Mouse (Mus musculus): ENCODE measurements around the gene Esam. TPM values are rescaled to one million over a fixed set of nuclear protein-coding genes. Genes with fewer than 3 reads are reported as not detected.

Esam gene
- 15.0 and 29.4 TPM in 2 replicates for polyA plus RNA-seq (2012; ENCODE audit: insufficient read depth, insufficient read length, missing spikeins)

- peak within 1 kb of the TSS; percentile 90 for H3K4me3 ChIP-seq (ENCODE audit: insufficient read depth, low read depth, low read length)
- H3K27ac ChIP-seq (replicated peaks; ENCODE audit: low read depth, low read length), result peak within 1 kb of the TSS; percentile 100
- H3K4me1 ChIP-seq (ENCODE audit: control insufficient read depth, insufficient read depth, insufficient read length, low read length), result no peaks in the 10 kb centered on the region
Observed at GRCm38 (mm10) chr9:37527396-37528224, at the start of gene Esam. Esam (plus strand) TSS chr9:37528078.

- Histone ChIP-seq H3K4me3 (ENCODE audit: insufficient read depth, low read depth, low read length) (no peak overlapping the region), H3K4me1 (ENCODE audit: control insufficient read depth, insufficient read depth, insufficient read length, low read length) (peaks cover 6% of the 10 kb centered on the region), H3K27ac (replicated peaks; ENCODE audit: low read depth, low read length) (no peak overlapping the region)
Observed at GRCm38 (mm10) chr9:37485146-37485545, 42.7 kb upstream of the Esam start.

- peak overlapping the region; percentile 96 for H3K4me3 ChIP-seq (ENCODE audit: insufficient read depth, low read depth, low read length)
- peaks cover 9% of the 10 kb centered on the region for H3K4me1 ChIP-seq (ENCODE audit: control insufficient read depth, insufficient read depth, insufficient read length, low read length)
- H3K27ac ChIP-seq (replicated peaks; ENCODE audit: low read depth, low read length), result 0 out of 2 replicates have a peak overlapping the region, but pooled peaks have one; percentile 25
Observed at GRCm38 (mm10) chr9:37488041-37488440, 39.8 kb upstream of the Esam start.

GRCm38 (mm10) chr9:37488611-37489396 is 39.1 kb upstream of the Esam start, which contains the start of gene Msantd2:
Msantd2 (plus strand) TSS chr9:37489319.
- Histone ChIP-seq H3K4me1 (ENCODE audit: control insufficient read depth, insufficient read depth, insufficient read length, low read length) (peaks cover 9% of the 10 kb centered on the region), H3K27ac (replicated peaks; ENCODE audit: low read depth, low read length) (peak within 1 kb of the TSS; percentile 98), H3K4me3 (ENCODE audit: insufficient read depth, low read depth, low read length) (peak within 1 kb of the TSS; percentile 96)

- Histone ChIP-seq H3K27ac (replicated peaks; ENCODE audit: low read depth, low read length) (no peak overlapping the region), H3K4me1 (ENCODE audit: control insufficient read depth, insufficient read depth, insufficient read length, low read length) (peaks cover 9% of the 10 kb centered on the region), H3K4me3 (ENCODE audit: insufficient read depth, low read depth, low read length) (peak overlapping the region; percentile 96)
Observed at GRCm38 (mm10) chr9:37489446-37490120, 38.3 kb upstream of the Esam start.

- Histone ChIP-seq H3K4me1 (ENCODE audit: control insufficient read depth, insufficient read depth, insufficient read length, low read length) (no peaks in the 10 kb centered on the region), H3K27ac (replicated peaks; ENCODE audit: low read depth, low read length) (no peak overlapping the region), H3K4me3 (ENCODE audit: insufficient read depth, low read depth, low read length) (no peak overlapping the region)
Observed at GRCm38 (mm10) chr9:37495761-37496160, 32.1 kb upstream of the Esam start.

GRCm38 (mm10) chr9:37496325-37496724 is 31.6 kb upstream of the Esam start:
- no peaks in the 10 kb centered on the region for H3K4me1 ChIP-seq (ENCODE audit: control insufficient read depth, insufficient read depth, insufficient read length, low read length)
- H3K27ac ChIP-seq (replicated peaks; ENCODE audit: low read depth, low read length), result no peak overlapping the region
- no peak overlapping the region for H3K4me3 ChIP-seq (ENCODE audit: insufficient read depth, low read depth, low read length)

- Histone ChIP-seq H3K4me3 (ENCODE audit: insufficient read depth, low read depth, low read length) (no peak overlapping the region), H3K4me1 (ENCODE audit: control insufficient read depth, insufficient read depth, insufficient read length, low read length) (no peaks in the 10 kb centered on the region), H3K27ac (replicated peaks; ENCODE audit: low read depth, low read length) (no peak overlapping the region)
Observed at GRCm38 (mm10) chr9:37500201-37500600, 27.7 kb upstream of the Esam start.

- Histone ChIP-seq H3K27ac (replicated peaks; ENCODE audit: low read depth, low read length) (no peak overlapping the region), H3K4me1 (ENCODE audit: control insufficient read depth, insufficient read depth, insufficient read length, low read length) (no peaks in the 10 kb centered on the region), H3K4me3 (ENCODE audit: insufficient read depth, low read depth, low read length) (no peak overlapping the region)
Observed at GRCm38 (mm10) chr9:37501170-37501569, 26.7 kb upstream of the Esam start.

GRCm38 (mm10) chr9:37504348-37504747 is 23.5 kb upstream of the Esam start:
- no peak overlapping the region for H3K4me3 ChIP-seq (ENCODE audit: insufficient read depth, low read depth, low read length)
- no peak overlapping the region for H3K27ac ChIP-seq (replicated peaks; ENCODE audit: low read depth, low read length)
- no peaks in the 10 kb centered on the region for H3K4me1 ChIP-seq (ENCODE audit: control insufficient read depth, insufficient read depth, insufficient read length, low read length)

GRCm38 (mm10) chr9:37506023-37506422 is 21.9 kb upstream of the Esam start:
- Histone ChIP-seq H3K4me3 (ENCODE audit: insufficient read depth, low read depth, low read length) (no peak overlapping the region), H3K4me1 (ENCODE audit: control insufficient read depth, insufficient read depth, insufficient read length, low read length) (0 out of 2 replicates have a peak, but pooled peaks cover 2% of the 10 kb centered on the region), H3K27ac (replicated peaks; ENCODE audit: low read depth, low read length) (no peak overlapping the region)

- Histone ChIP-seq H3K4me1 (ENCODE audit: control insufficient read depth, insufficient read depth, insufficient read length, low read length) (0 out of 2 replicates have a peak, but pooled peaks cover 2% of the 10 kb centered on the region), H3K4me3 (ENCODE audit: insufficient read depth, low read depth, low read length) (no peak overlapping the region), H3K27ac (replicated peaks; ENCODE audit: low read depth, low read length) (no peak overlapping the region)
Observed at GRCm38 (mm10) chr9:37512097-37512496, 15.8 kb upstream of the Esam start.

- H3K27ac ChIP-seq (replicated peaks; ENCODE audit: low read depth, low read length), result no peak overlapping the region
- H3K4me1 ChIP-seq (ENCODE audit: control insufficient read depth, insufficient read depth, insufficient read length, low read length), result 0 out of 2 replicates have a peak, but pooled peaks cover 2% of the 10 kb centered on the region
- no peak overlapping the region for H3K4me3 ChIP-seq (ENCODE audit: insufficient read depth, low read depth, low read length)
Observed at GRCm38 (mm10) chr9:37514456-37514855, 13.4 kb upstream of the Esam start.

GRCm38 (mm10) chr9:37517467-37517866 is 10.4 kb upstream of the Esam start:
- H3K4me3 ChIP-seq (ENCODE audit: insufficient read depth, low read depth, low read length), result no peak overlapping the region

GRCm38 (mm10) chr9:37518991-37519390 is 8.9 kb upstream of the Esam start:
- Histone ChIP-seq H3K4me3 (ENCODE audit: insufficient read depth, low read depth, low read length) (no peak overlapping the region), H3K4me1 (ENCODE audit: control insufficient read depth, insufficient read depth, insufficient read length, low read length) (no peaks in the 10 kb centered on the region), H3K27ac (replicated peaks; ENCODE audit: low read depth, low read length) (no peak overlapping the region)

More at GRCm38 (mm10) chr9:37517467-37517866, 10.4 kb upstream of the Esam start:
- Histone ChIP-seq H3K4me1 (ENCODE audit: control insufficient read depth, insufficient read depth, insufficient read length, low read length) (no peaks in the 10 kb centered on the region), H3K27ac (replicated peaks; ENCODE audit: low read depth, low read length) (no peak overlapping the region)
